Mouse (Mus musculus) layer of hippocampus, adult 18-20 months (tissue): ENCODE measurements around the gene Krt16. TPM values are rescaled to one million over a fixed set of nuclear protein-coding genes. Genes with fewer than 3 reads are reported as not detected.
"Not testable (repeated sequence)": the region's sequence is repeated elsewhere in the genome, so short reads cannot be mapped to it uniquely, and the experiment has no call there.

Source experiments
- DNase-seq, 2 experiments: peaks; one replicate each; pipeline ENCODE4 v3.0.0; 2022; ENCODE audit warnings: low spot score in 2 of 2
- total RNA-seq, 2 experiments: library from RNA; stranded (reverse); gene quantifications; 2 replicates each; pipeline ENCODE4 v1.2.3; 2021

The Krt16 gene
- total RNA-seq, 2 experiments from 2014 or later = not detected

GRCm38 (mm10) chr11:100259079-100259478 lies 10.4 kb upstream of the Krt16 start:
- no peak for DNase-seq

GRCm38 (mm10) chr11:100257967-100258366 lies 9.3 kb upstream of the Krt16 start:
- no peak for DNase-seq

GRCm38 (mm10) chr11:100255514-100255913 lies 6.8 kb upstream of the Krt16 start:
- no peak for DNase-seq

- DNase-seq = no peak
Measured at GRCm38 (mm10) chr11:100254360-100255090, 5.8 kb upstream of the Krt16 start.

GRCm38 (mm10) chr11:100246471-100246870 lies 2.2 kb downstream of the Krt16 start:
- not testable (repeated sequence) for DNase-seq

GRCm38 (mm10) chr11:100240272-100240671 lies 8.4 kb downstream of the Krt16 start:
- not testable (repeated sequence) for DNase-seq

- no peak for DNase-seq
Measured at GRCm38 (mm10) chr11:100221741-100222140, 27.0 kb downstream of the Krt16 start.

- no peak for DNase-seq
Measured at GRCm38 (mm10) chr11:100219304-100219703, 29.4 kb downstream of the Krt16 start.

- no peak for DNase-seq
Measured at GRCm38 (mm10) chr11:100208542-100208941, 40.2 kb downstream of the Krt16 start.

- DNase-seq = no peak
Measured at GRCm38 (mm10) chr11:100207498-100207897, 41.2 kb downstream of the Krt16 start, which contains the start of gene Krt14. Gene Krt14, minus strand, starts transcription at chr11:100207548.

- no peak for DNase-seq
Measured at GRCm38 (mm10) chr11:100203448-100203847, 45.3 kb downstream of the Krt16 start.

- no peak for DNase-seq
Measured at GRCm38 (mm10) chr11:100202906-100203305, 45.8 kb downstream of the Krt16 start.

GRCm38 (mm10) chr11:100200104-100200820 lies 48.4 kb downstream of the Krt16 start:
- peak; percentile 22 to 53 for DNase-seq

- peak in 1 of 2 experiments; percentile 24 for DNase-seq
Measured at GRCm38 (mm10) chr11:100198666-100199065, 50.0 kb downstream of the Krt16 start.

Other genes starting within 250 kb of the Krt16 start
- gene Krt33a, start 232.7 kb downstream of the Krt16 start, total RNA-seq = not detected
- gene Krt33b, start 219.0 kb downstream of the Krt16 start, total RNA-seq = not detected
- not detected for gene Krt34, start 207.3 kb downstream of the Krt16 start, total RNA-seq
- not detected for gene Krt31, start 198.4 kb downstream of the Krt16 start, total RNA-seq
- gene Krt32, start 160.7 kb downstream of the Krt16 start, total RNA-seq = not detected
- gene Krt35, start 152.7 kb downstream of the Krt16 start, total RNA-seq = not detected
- gene Krt36, start 143.3 kb downstream of the Krt16 start, total RNA-seq = not detected
- gene Krt13, start 127.3 kb downstream of the Krt16 start, total RNA-seq = not detected
- under 1 TPM in 1 of 2 experiments, not detected in 1; 0.51 TPM for gene Krt15, start 113.0 kb downstream of the Krt16 start, total RNA-seq
- not detected for gene Krt19, start 100.2 kb downstream of the Krt16 start, total RNA-seq
- gene Krt9, start 55.7 kb downstream of the Krt16 start, total RNA-seq = 1 to 10 TPM; 3.8 to 4.4 TPM
- gene Krt14, start 41.4 kb downstream of the Krt16 start, total RNA-seq = not detected
- gene Krt17, start 12.1 kb upstream of the Krt16 start, total RNA-seq = not detected
- gene Krt42, start 21.0 kb upstream of the Krt16 start, total RNA-seq = not detected
- gene Eif1, start 71.0 kb upstream of the Krt16 start, total RNA-seq = 100 to 1,000 TPM; 739 to 776 TPM
- not detected for gene Gast, start 85.5 kb upstream of the Krt16 start, total RNA-seq
- 100 to 1,000 TPM; 186 to 208 TPM for gene Hap1, start 107.2 kb upstream of the Krt16 start, total RNA-seq
- 10 to 100 TPM; 31.0 to 35.6 TPM for gene Jup, start 148.9 kb upstream of the Krt16 start, total RNA-seq
- gene P3h4, start 165.9 kb upstream of the Krt16 start, total RNA-seq = 10 to 100 TPM in 1 of 2 experiments, 1 to 10 TPM in 1; 9.8 to 11.2 TPM
- gene Fkbp10, start 166.8 kb upstream of the Krt16 start, total RNA-seq = 1 to 10 TPM; 5.4 to 5.8 TPM
- gene Nt5c3b, start 192.9 kb upstream of the Krt16 start, total RNA-seq = 10 to 100 TPM; 48.8 to 53.4 TPM
- 1 to 10 TPM in 1 of 2 experiments, under 1 TPM in 1; 0.74 to 1.2 TPM for gene Klhl10, start 193.0 kb upstream of the Krt16 start, total RNA-seq
- gene Klhl11, start 223.8 kb upstream of the Krt16 start, total RNA-seq = 100 to 1,000 TPM; 117 to 124 TPM